Mouse (Mus musculus): ENCODE measurements at regions not wholly inside any gene's neighbourhood (a gene's known extent, or its start where the extent isn't known, plus 50 kb on each side); places are given as distances from the start of the nearest gene placed in this dataset.

GRCm38 (mm10) chr14:46313064-46313463 is 66.2 kb upstream of the Gm15217 start:
- H3K27me3 ChIP-seq: no peaks in the 10 kb centered on the region
- no peaks in the 10 kb centered on the region for H3K9me3 ChIP-seq
- 87% methylated on average over 4 of the region's 4 CpGs for WGBS
- no peak overlapping the region for H3K9ac ChIP-seq (replicated peaks)
- H3K36me3 ChIP-seq: no peaks in the 10 kb centered on the region
- H3K4me1 ChIP-seq: no peaks in the 10 kb centered on the region
- no peak overlapping the region for H3K4me3 ChIP-seq
- ATAC-seq (replicated peaks): no peak
- no peak overlapping the region for H3K27ac ChIP-seq (replicated peaks)
- no peak overlapping the region for H3K4me2 ChIP-seq (replicated peaks)

- Histone ChIP-seq H3K4me2 (replicated peaks) (no peak overlapping the region), H3K36me3 (no peaks in the 10 kb centered on the region), H3K9ac (replicated peaks) (no peak overlapping the region), H3K9me3 (no peaks in the 10 kb centered on the region), H3K4me3 (no peak overlapping the region), H3K27me3 (no peaks in the 10 kb centered on the region), H3K27ac (replicated peaks) (no peak overlapping the region), H3K4me1 (no peaks in the 10 kb centered on the region)
- no peak for ATAC-seq (replicated peaks)
- WGBS: 89% methylated on average over 5 of the region's 5 CpGs
These were observed 62.7 kb upstream of the Gm15217 start for GRCm38 (mm10) chr14:46316521-46316920.

- ATAC-seq (replicated peaks): no peak
- no peak overlapping the region for H3K9ac ChIP-seq (replicated peaks)
- WGBS: 70% methylated on average over 16 of the region's 16 CpGs
- H3K4me2 ChIP-seq (replicated peaks): no peak overlapping the region
- no peaks in the 10 kb centered on the region for H3K27me3 ChIP-seq
- no peaks in the 10 kb centered on the region for H3K9me3 ChIP-seq
- H3K36me3 ChIP-seq: no peaks in the 10 kb centered on the region
- no peak overlapping the region for H3K27ac ChIP-seq (replicated peaks)
- no peaks in the 10 kb centered on the region for H3K4me1 ChIP-seq
- H3K4me3 ChIP-seq: no peak overlapping the region
These were observed 61.7 kb upstream of the Gm15217 start for GRCm38 (mm10) chr14:46317406-46318045.

- H3K4me2 ChIP-seq (replicated peaks): no peak overlapping the region
- no peak overlapping the region for H3K27ac ChIP-seq (replicated peaks)
- H3K4me3 ChIP-seq: no peak overlapping the region
- H3K4me1 ChIP-seq: no peaks in the 10 kb centered on the region
- no peaks in the 10 kb centered on the region for H3K36me3 ChIP-seq
- no peaks in the 10 kb centered on the region for H3K27me3 ChIP-seq
- no peak for ATAC-seq (replicated peaks)
- WGBS: 35% methylated on average over 3 of the region's 3 CpGs
- H3K9ac ChIP-seq (replicated peaks): no peak overlapping the region
- no peaks in the 10 kb centered on the region for H3K9me3 ChIP-seq
These were observed 51.1 kb upstream of the Gm15217 start for GRCm38 (mm10) chr14:46328064-46328463.
